Mouse (Mus musculus): ENCODE results near the gene Olfr1443.
A peak's percentile ranks its signal among the peaks of the same experiment; 100 is the strongest.
"Not testable (repeated sequence)": the region's sequence is repeated elsewhere in the genome, so short reads cannot be mapped to it uniquely, and the experiment has no call there.

Gene Olfr1443

GRCm38 (mm10) chr19:12677812-12678211, at the start of gene Olfr1443:
Olfr1443 (plus strand) TSS chr19:12678112.
- no peak for DNase-seq (ENCODE audit: low read depth, low spot score)

GRCm38 (mm10) chr19:12633176-12633575, 44.7 kb upstream of the Olfr1443 start, which contains the start of gene Glyat:
Glyat (plus strand) TSS chr19:12633308.
- no peak for DNase-seq (ENCODE audit: low read depth, low spot score)

- no peak for DNase-seq (ENCODE audit: low read depth, low spot score)
Observed at GRCm38 (mm10) chr19:12634259-12634658, 43.7 kb upstream of the Olfr1443 start.

GRCm38 (mm10) chr19:12634963-12635362, 42.9 kb upstream of the Olfr1443 start:
- DNase-seq (ENCODE audit: low read depth, low spot score), result no peak

GRCm38 (mm10) chr19:12636863-12637262, 41.0 kb upstream of the Olfr1443 start:
- DNase-seq (ENCODE audit: low read depth, low spot score), result no peak

GRCm38 (mm10) chr19:12638049-12638448, 39.9 kb upstream of the Olfr1443 start:
- no peak for DNase-seq (ENCODE audit: low read depth, low spot score)

- no peak for DNase-seq (ENCODE audit: low read depth, low spot score)
Observed at GRCm38 (mm10) chr19:12649511-12649910, 28.4 kb upstream of the Olfr1443 start.

- no peak for DNase-seq (ENCODE audit: low read depth, low spot score)
Observed at GRCm38 (mm10) chr19:12666156-12666555, 11.8 kb upstream of the Olfr1443 start.

GRCm38 (mm10) chr19:12668601-12669000, 9.3 kb upstream of the Olfr1443 start:
- DNase-seq (ENCODE audit: low read depth, low spot score), result not testable (repeated sequence)

- DNase-seq (ENCODE audit: low read depth, low spot score), result no peak
Observed at GRCm38 (mm10) chr19:12670139-12670538, 7.8 kb upstream of the Olfr1443 start, which contains the start of gene Olfr1442. Olfr1442 (plus strand) TSS chr19:12670439.

- no peak for DNase-seq (ENCODE audit: low read depth, low spot score)
Observed at GRCm38 (mm10) chr19:12671051-12671450, 6.9 kb upstream of the Olfr1443 start.

GRCm38 (mm10) chr19:12684638-12685037, 6.7 kb downstream of the Olfr1443 start:
- no peak for DNase-seq (ENCODE audit: low read depth, low spot score)

GRCm38 (mm10) chr19:12685231-12685630, 7.3 kb downstream of the Olfr1443 start:
- DNase-seq (ENCODE audit: low read depth, low spot score), result no peak

GRCm38 (mm10) chr19:12695590-12695989, 17.7 kb downstream of the Olfr1443 start, which contains the start of gene Keg1:
Keg1 (plus strand) TSS chr19:12695786.
- DNase-seq (ENCODE audit: low read depth, low spot score), result no peak

- no peak for DNase-seq (ENCODE audit: low read depth, low spot score)
Observed at GRCm38 (mm10) chr19:12696221-12696620, 18.3 kb downstream of the Olfr1443 start.

- DNase-seq (ENCODE audit: low read depth, low spot score), result no peak
Observed at GRCm38 (mm10) chr19:12708458-12708857, 30.5 kb downstream of the Olfr1443 start.

- DNase-seq (ENCODE audit: low read depth, low spot score), result no peak
Observed at GRCm38 (mm10) chr19:12708986-12709385, 31.1 kb downstream of the Olfr1443 start.

- DNase-seq (ENCODE audit: low read depth, low spot score), result no peak
Observed at GRCm38 (mm10) chr19:12719189-12719588, 41.3 kb downstream of the Olfr1443 start.

GRCm38 (mm10) chr19:12720463-12720862, 42.6 kb downstream of the Olfr1443 start:
- DNase-seq (ENCODE audit: low read depth, low spot score), result no peak

GRCm38 (mm10) chr19:12720919-12721318, 43.0 kb downstream of the Olfr1443 start:
- not testable (repeated sequence) for DNase-seq (ENCODE audit: low read depth, low spot score)

- DNase-seq (ENCODE audit: low read depth, low spot score), result not testable (repeated sequence)
Observed at GRCm38 (mm10) chr19:12721596-12721995, 43.7 kb downstream of the Olfr1443 start.

- peak; percentile 42 for DNase-seq (ENCODE audit: low read depth, low spot score)
Observed at GRCm38 (mm10) chr19:12722308-12722707, 44.4 kb downstream of the Olfr1443 start.

GRCm38 (mm10) chr19:12725851-12726250, 47.9 kb downstream of the Olfr1443 start:
- DNase-seq (ENCODE audit: low read depth, low spot score), result no peak

- DNase-seq (ENCODE audit: low read depth, low spot score), result no peak
Observed at GRCm38 (mm10) chr19:12731036-12731435, 53.1 kb downstream of the Olfr1443 start.

All from CD4-positive, CD25-positive, alpha-beta regulatory T cell, adult 2 months (primary cell).